Mouse (Mus musculus) embryo, embryonic 10.5 days (tissue): ENCODE measurements around the gene Cdc25a.

ENCODE experiments used
- DNase-seq: peaks from one replicate; pipeline ENCODE4 v3.0.0-alpha.2; 2015; ENCODE audit warnings: low spot score

The Cdc25a gene

DNA sequence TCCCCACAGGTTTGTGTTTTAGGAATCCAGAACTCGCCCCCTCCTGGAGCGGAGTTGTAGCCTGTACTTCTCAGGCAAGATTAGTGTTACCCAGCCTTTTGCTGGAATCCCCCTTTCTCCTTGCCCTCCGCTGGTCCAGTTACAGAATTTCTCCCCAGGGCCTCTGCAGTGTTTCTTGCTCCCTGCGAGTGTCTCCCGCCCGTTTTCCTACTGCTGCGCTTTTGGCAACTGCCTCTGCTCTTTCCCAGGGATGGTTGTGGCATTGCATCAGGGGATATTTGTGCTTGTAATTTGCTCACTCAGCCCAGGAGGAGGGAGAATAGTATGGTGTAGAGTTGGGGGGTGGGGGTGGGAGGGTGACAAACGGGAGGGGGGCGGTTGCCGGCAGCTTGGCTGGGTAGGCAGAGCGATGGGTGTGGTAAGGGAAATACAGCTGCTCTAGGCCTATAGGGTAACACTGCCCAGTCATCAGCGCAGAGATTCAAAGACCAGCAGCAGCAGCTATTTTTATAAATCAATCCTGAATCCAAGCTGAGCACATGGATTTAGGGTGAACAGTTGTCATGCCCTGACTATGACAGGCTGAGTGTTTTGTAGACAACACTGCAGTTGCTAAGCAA lies 57.5 kb downstream of the Cdc25a start:
- DNase-seq = no peak

DNA sequence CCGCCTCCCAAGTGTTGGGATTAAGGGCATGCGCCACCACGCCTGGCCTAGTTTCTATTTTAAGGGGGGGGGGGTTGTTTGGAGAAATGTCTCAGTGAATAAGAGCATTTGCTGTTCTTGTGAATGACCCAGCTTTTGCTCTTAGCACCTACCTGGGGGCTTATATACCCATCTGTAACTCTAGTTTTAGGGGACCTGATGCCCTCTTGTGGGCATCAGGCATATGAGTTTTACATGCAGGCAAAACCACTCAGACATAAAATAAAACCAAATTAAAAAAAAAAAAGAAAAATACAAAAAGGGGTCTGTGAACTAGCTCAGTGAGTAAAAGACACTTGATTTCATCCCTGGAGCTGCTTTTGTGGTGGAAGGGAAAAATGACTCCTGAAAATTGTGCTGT lies 64.0 kb downstream of the Cdc25a start:
- DNase-seq = no peak

DNA sequence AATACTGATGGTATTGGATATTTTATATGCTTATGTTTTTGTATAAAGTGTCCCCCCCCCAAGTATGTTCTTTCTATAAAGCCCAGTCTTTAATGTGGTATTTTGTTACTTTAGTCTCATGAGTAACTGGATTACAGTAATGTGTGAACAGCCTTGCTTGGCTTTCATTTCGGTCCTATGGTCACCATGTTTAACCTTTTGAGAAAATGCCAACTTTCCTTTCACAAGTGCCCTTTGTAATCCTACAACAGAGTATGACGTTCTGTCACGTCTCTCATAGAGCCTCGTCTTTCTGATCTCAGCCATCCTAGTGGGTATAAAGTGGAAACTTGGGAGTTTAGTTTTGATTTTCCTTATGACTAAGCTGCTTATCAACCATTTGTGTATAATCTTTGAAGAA lies 67.4 kb downstream of the Cdc25a start:
- no peak for DNase-seq
